Mouse (Mus musculus) retina, adult 2 months (tissue): ENCODE measurements around the gene 5330417H12Rik.

Experiments used
- DNase-seq: peaks from one replicate; pipeline ENCODE4 v3.0.0-alpha.2; 2012; ENCODE audit warnings: low read depth, low spot score

5330417H12Rik gene

GRCm38 (mm10) chr7:107625061-107625460 is at the start of gene 5330417H12Rik:
5330417H12Rik (minus strand) TSS chr7:107625161.
- DNase-seq: no peak

GRCm38 (mm10) chr7:107668514-107668913 is 43.6 kb upstream of the 5330417H12Rik start:
- DNase-seq: no peak

- no peak for DNase-seq
Observed at GRCm38 (mm10) chr7:107666262-107666902, 41.4 kb upstream of the 5330417H12Rik start.

- DNase-seq: no peak
Observed at GRCm38 (mm10) chr7:107665586-107666261, 40.8 kb upstream of the 5330417H12Rik start.

- no peak for DNase-seq
Observed at GRCm38 (mm10) chr7:107665221-107665585, 40.2 kb upstream of the 5330417H12Rik start.

- no peak for DNase-seq
Observed at GRCm38 (mm10) chr7:107664063-107665056, 39.4 kb upstream of the 5330417H12Rik start.

GRCm38 (mm10) chr7:107663621-107664020 is 38.7 kb upstream of the 5330417H12Rik start:
- DNase-seq: no peak

GRCm38 (mm10) chr7:107661843-107662281 is 36.9 kb upstream of the 5330417H12Rik start:
- DNase-seq: no peak

- DNase-seq: peak; percentile 34
Observed at GRCm38 (mm10) chr7:107661189-107661842, 36.4 kb upstream of the 5330417H12Rik start.

GRCm38 (mm10) chr7:107659186-107659918 is 34.4 kb upstream of the 5330417H12Rik start:
- no peak for DNase-seq

- no peak for DNase-seq
Observed at GRCm38 (mm10) chr7:107656451-107656850, 31.5 kb upstream of the 5330417H12Rik start.

- no peak for DNase-seq
Observed at GRCm38 (mm10) chr7:107651821-107652220, 26.9 kb upstream of the 5330417H12Rik start.

GRCm38 (mm10) chr7:107649990-107650389 is 25.0 kb upstream of the 5330417H12Rik start:
- DNase-seq: no peak

GRCm38 (mm10) chr7:107648937-107649688 is 24.2 kb upstream of the 5330417H12Rik start:
- DNase-seq: no peak

GRCm38 (mm10) chr7:107644987-107645386 is 20.0 kb upstream of the 5330417H12Rik start:
- no peak for DNase-seq

GRCm38 (mm10) chr7:107642586-107643275 is 17.8 kb upstream of the 5330417H12Rik start:
- DNase-seq: no peak

GRCm38 (mm10) chr7:107638026-107638425 is 13.1 kb upstream of the 5330417H12Rik start:
- DNase-seq: no peak

- no peak for DNase-seq
Observed at GRCm38 (mm10) chr7:107637398-107637797, 12.4 kb upstream of the 5330417H12Rik start.

GRCm38 (mm10) chr7:107633201-107633600 is 8.2 kb upstream of the 5330417H12Rik start:
- no peak for DNase-seq
